Mouse (Mus musculus): Measurements from ENCODE around the gene Anapc2. TPM values are rescaled to one million over a fixed set of nuclear protein-coding genes. Genes with fewer than 3 reads are reported as not detected.

The Anapc2 gene
- total and polyA plus RNA-seq, 3 experiments, result 9.8 to 67.0 TPM; not detected in 1

DNA sequence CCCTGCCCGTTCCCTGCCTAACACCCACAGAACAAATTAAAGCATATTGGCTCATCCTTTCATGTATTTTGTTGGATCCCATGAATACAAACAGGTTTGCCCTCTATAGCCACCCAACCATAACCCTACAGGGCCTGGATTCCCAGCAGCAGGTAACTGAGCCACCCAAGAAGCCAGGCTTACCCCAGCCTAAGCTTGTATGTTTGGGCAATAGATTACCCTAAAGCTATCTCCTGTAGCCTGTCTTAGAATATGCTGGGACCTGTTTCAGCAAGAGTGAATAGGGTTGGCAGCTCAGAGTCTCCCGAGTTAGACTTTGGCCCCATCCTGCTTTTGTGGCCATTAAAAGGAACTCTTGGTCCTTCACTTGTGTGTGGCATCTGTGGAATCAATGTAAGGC, 13.3 kb downstream of the Anapc2 start:
- no peak for DNase-seq (ENCODE audit: low read depth, low spot score)
- Histone ChIP-seq H3K9ac (ENCODE audit: control insufficient read depth, low read depth, low read length, poor library complexity, severe bottlenecking) (no peak overlapping the region), H3K27me3 (ENCODE audit: control insufficient read depth in 1 of 2, insufficient read depth in 2 of 2, low read length in 2 of 2) (no peaks in the 10 kb centered on the region), H3K36me3 (ENCODE audit: control insufficient read depth in 1 of 2, insufficient read depth in 2 of 2, low read length in 2 of 2) (peaks cover 0 to 11% of the 10 kb centered on the region in 2 experiments; a peak in 2 of 4 replicates), H3K79me2 (ENCODE audit: control insufficient read depth, insufficient read depth, low read length, poor library complexity) (no peaks in the 10 kb centered on the region), H3K9me3 (replicated peaks; ENCODE audit: insufficient read depth, low read length) (no peaks in the 10 kb centered on the region), H3K27ac (ENCODE audit: control insufficient read depth, low read depth, low read length) (no peak overlapping the region), H3K4me3 (ENCODE audit: control insufficient read depth in 1 of 2, insufficient read depth in 1 of 2, low read depth in 2 of 2, low read length in 2 of 2) (no peak overlapping the region), H3K4me1 (ENCODE audit: control insufficient read depth in 1 of 2, insufficient read depth in 2 of 2, low read length in 2 of 2) (peaks cover 7 to 35% of the 10 kb centered on the region in 2 experiments)
- TF ChIP-seq POLR2AphosphoS2 (IDR thresholded peaks at IDR 0.05; ENCODE audit: low read length), result no peak
- TF ChIP-seq CHD1 (IDR thresholded peaks at IDR 0.05; ENCODE audit: low read depth, low read length), result no peak
- TF ChIP-seq MXI1 (IDR thresholded peaks at IDR 0.05; ENCODE audit: low read depth, low read length), result no peak
- TF ChIP-seq HCFC1 (IDR thresholded peaks at IDR 0.05; ENCODE audit: low read depth, low read length), result no peak
- no peak for TF ChIP-seq EP300 (IDR thresholded peaks at IDR 0.05; ENCODE audit: low read depth in 1 of 2, low read length in 2 of 2)
- TF ChIP-seq ZMIZ1 (IDR thresholded peaks at IDR 0.05; ENCODE audit: low read depth, low read length), result no peak
- no peak for TF ChIP-seq CHD2 (IDR thresholded peaks at IDR 0.05; ENCODE audit: low read length)
- TF ChIP-seq MYC (IDR thresholded peaks at IDR 0.05; ENCODE audit: low read depth, low read length), result no peak
- TF ChIP-seq TAL1 (IDR thresholded peaks at IDR 0.05; ENCODE audit: low read length), result no peak
- no peak for TF ChIP-seq GATA1 (IDR thresholded peaks at IDR 0.05; ENCODE audit: low read depth, low read length)
- TF ChIP-seq POLR2AphosphoS5 (IDR thresholded peaks at IDR 0.05; ENCODE audit: borderline replicate concordance, low read depth, low read length), result no peak
- no peak for TF ChIP-seq UBTF (IDR thresholded peaks at IDR 0.05; ENCODE audit: borderline replicate concordance, insufficient read depth, low read depth, low read length)
- TF ChIP-seq GABPA (IDR thresholded peaks at IDR 0.05; ENCODE audit: low read depth, low read length), result no peak
- no peak for TF ChIP-seq ZKSCAN1 (IDR thresholded peaks at IDR 0.05; ENCODE audit: low read depth, low read length)
- no peak for TF ChIP-seq BHLHE40 (IDR thresholded peaks at IDR 0.05; ENCODE audit: borderline replicate concordance, low read depth, low read length)
- TF ChIP-seq MAZ (IDR thresholded peaks at IDR 0.05; ENCODE audit: low read depth, low read length), result no peak
- TF ChIP-seq ZC3H11A (IDR thresholded peaks at IDR 0.05; ENCODE audit: low read depth, low read length), result no peak
- TF ChIP-seq KAT2A (conservative IDR thresholded peaks at IDR 0.05; ENCODE audit: low read depth, low read length), result no peak

DNA sequence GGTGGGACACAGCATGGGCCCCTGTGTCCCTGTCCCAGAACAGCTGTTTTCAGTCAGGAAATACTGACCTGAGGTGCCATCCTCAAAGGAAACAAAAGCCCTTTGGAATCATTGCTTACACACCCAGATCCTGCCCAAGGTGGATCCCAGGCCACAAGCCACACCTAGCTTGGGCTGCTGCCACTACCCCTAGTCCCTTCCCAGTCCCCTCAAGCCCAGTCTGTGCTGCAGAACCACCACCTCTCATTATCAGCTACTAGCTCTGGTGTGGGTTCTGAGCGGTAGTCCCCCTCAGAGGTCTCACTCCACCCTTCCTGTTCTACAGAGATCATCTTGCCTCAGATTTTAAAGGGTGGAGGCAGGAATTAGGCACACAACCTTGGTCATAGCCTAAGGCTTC, 14.0 kb downstream of the Anapc2 start:
- no peak overlapping the region for H3K9ac ChIP-seq (ENCODE audit: control insufficient read depth, low read depth, low read length, poor library complexity, severe bottlenecking)
- peak overlapping the region; percentile 50 for H3K27ac ChIP-seq (ENCODE audit: control insufficient read depth, low read depth, low read length)
- no peaks in the 10 kb centered on the region for H3K27me3 ChIP-seq (ENCODE audit: control insufficient read depth in 1 of 2, insufficient read depth in 2 of 2, low read length in 2 of 2)
- peaks cover 7 to 35% of the 10 kb centered on the region in 2 experiments for H3K4me1 ChIP-seq (ENCODE audit: control insufficient read depth in 1 of 2, insufficient read depth in 2 of 2, low read length in 2 of 2)
- peak; percentile 55 for DNase-seq (ENCODE audit: low read depth, low spot score)
- H3K79me2 ChIP-seq (ENCODE audit: control insufficient read depth, insufficient read depth, low read length, poor library complexity), result no peaks in the 10 kb centered on the region
- peaks cover 0 to 11% of the 10 kb centered on the region in 2 experiments; a peak in 2 of 4 replicates for H3K36me3 ChIP-seq (ENCODE audit: control insufficient read depth in 1 of 2, insufficient read depth in 2 of 2, low read length in 2 of 2)
- TF ChIP-seq NRF1 (IDR thresholded peaks at IDR 0.05; ENCODE audit: insufficient read depth, low read depth, low read length, poor library complexity, severe bottlenecking) (no peak), SIN3A (IDR thresholded peaks at IDR 0.05; ENCODE audit: low read length) (peak; percentile 28; the same call in 1 of the 2 replicates), EP300 (IDR thresholded peaks at IDR 0.05; ENCODE audit: low read depth in 1 of 2, low read length in 2 of 2) (peak in 1 of 2 experiments; percentile 27; a peak in 1 of 4 replicates)
- no peaks in the 10 kb centered on the region for H3K9me3 ChIP-seq (replicated peaks; ENCODE audit: insufficient read depth, low read length)
- no peak overlapping the region for H3K4me3 ChIP-seq (ENCODE audit: control insufficient read depth in 1 of 2, insufficient read depth in 1 of 2, low read depth in 2 of 2, low read length in 2 of 2)
